Mouse (Mus musculus): ENCODE data around the gene Cdk5rap2. TPM values are rescaled to one million over a fixed set of nuclear protein-coding genes. Genes with fewer than 3 reads are reported as not detected.

Gene Cdk5rap2
- polyA plus RNA-seq, 1 experiment from 2014 or later: 6.8 TPM

- 65% methylated on average over 4 of the region's 4 CpGs for WGBS (ENCODE audit: insufficient replicate concordance)
- H3K4me1 ChIP-seq (replicated peaks): no peaks in the 10 kb centered on the region
- ATAC-seq (ENCODE audit: low read depth): no peak
- H3K4me2 ChIP-seq: no peak overlapping the region
- no peaks in the 10 kb centered on the region for H3K9me3 ChIP-seq (replicated peaks)
- no peak overlapping the region for H3K4me3 ChIP-seq (replicated peaks)
- no peak overlapping the region for H3K27ac ChIP-seq
- DNase-seq: no peak
- no peak overlapping the region for H3K9ac ChIP-seq
- peaks cover 49% of the 10 kb centered on the region for H3K36me3 ChIP-seq
- H3K27me3 ChIP-seq: no peaks in the 10 kb centered on the region
Measured at GRCm38 (mm10) chr4:70398088-70398487, 12.2 kb downstream of the Cdk5rap2 start.

DNA sequence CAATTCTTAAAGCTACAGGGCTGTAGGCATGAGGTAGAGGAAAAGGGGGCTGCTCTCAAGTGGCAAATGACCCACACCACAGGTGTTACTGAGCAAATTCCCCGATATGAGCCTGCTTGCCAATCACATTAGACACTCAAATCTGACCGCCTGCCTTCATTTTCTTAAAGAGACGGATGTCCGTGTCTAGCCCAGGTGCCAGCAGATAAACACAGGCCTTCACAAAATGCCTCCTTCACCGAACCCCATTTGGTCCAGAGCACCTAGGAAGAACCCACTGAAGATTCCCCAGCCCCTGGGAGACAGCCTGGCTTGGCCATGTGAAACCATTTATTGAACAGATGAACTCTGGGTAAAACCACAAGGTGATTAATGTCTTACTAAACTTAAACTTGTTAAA is 13.5 kb downstream of the Cdk5rap2 start:
- Histone ChIP-seq H3K4me1 (replicated peaks) (no peaks in the 10 kb centered on the region), H3K27me3 (no peaks in the 10 kb centered on the region), H3K27ac (no peak overlapping the region), H3K4me2 (no peak overlapping the region), H3K36me3 (peaks cover 41% of the 10 kb centered on the region), H3K4me3 (replicated peaks) (no peak overlapping the region), H3K9ac (no peak overlapping the region), H3K9me3 (replicated peaks) (no peaks in the 10 kb centered on the region)
- ATAC-seq (ENCODE audit: low read depth) (no peak), DNase-seq (no peak)
- 73% methylated on average over 5 of the region's 5 CpGs for WGBS (ENCODE audit: insufficient replicate concordance)

GRCm38 (mm10) chr4:70394736-70395135 is 15.5 kb downstream of the Cdk5rap2 start:
- Histone ChIP-seq H3K4me3 (replicated peaks) (no peak overlapping the region), H3K4me2 (no peak overlapping the region), H3K4me1 (replicated peaks) (no peaks in the 10 kb centered on the region), H3K36me3 (peaks cover 23% of the 10 kb centered on the region), H3K27ac (no peak overlapping the region), H3K27me3 (no peaks in the 10 kb centered on the region), H3K9ac (no peak overlapping the region), H3K9me3 (replicated peaks) (no peaks in the 10 kb centered on the region)
- WGBS (ENCODE audit: insufficient replicate concordance): 78% methylated on average over 2 of the region's 2 CpGs
- DNase-seq: no peak
- ATAC-seq (ENCODE audit: low read depth): no peak

DNA sequence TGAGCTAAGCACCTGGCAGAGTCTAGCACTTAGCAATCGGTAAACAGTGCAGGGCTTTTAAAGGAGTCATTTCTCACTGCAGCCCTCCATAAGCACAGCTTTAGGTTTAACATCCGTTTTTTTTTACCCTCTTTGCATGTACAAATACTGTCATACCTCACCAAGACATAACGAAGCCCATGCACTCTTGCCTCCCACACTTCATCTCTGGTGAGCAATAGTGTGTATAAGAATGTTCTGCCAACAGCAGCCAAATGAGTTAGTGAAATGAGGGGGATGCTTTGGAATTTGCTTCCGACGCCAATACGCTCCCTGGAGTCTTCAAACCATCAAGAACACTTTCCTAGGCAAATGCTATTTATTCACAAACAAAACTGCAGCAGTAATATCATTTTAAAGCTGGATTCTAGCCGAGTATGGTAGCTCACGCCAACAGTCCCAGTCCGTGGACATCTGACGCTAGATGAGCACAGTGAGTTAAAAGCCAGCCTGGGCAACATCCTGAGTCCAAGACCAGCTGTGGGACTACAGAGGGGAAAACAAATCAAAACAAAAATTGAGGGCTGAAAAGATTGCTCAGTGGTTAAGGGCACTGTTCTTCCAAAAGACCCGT is 18.4 kb downstream of the Cdk5rap2 start:
- ATAC-seq (ENCODE audit: low read depth) (no peak), DNase-seq (no peak)
- Histone ChIP-seq H3K9me3 (replicated peaks) (no peaks in the 10 kb centered on the region), H3K36me3 (peaks cover 12% of the 10 kb centered on the region; the same call in 1 of the 2 replicates), H3K9ac (no peak overlapping the region), H3K27me3 (no peaks in the 10 kb centered on the region), H3K4me3 (replicated peaks) (no peak overlapping the region), H3K4me2 (no peak overlapping the region), H3K4me1 (replicated peaks) (no peaks in the 10 kb centered on the region), H3K27ac (no peak overlapping the region)
- 85% methylated on average over 11 of the region's 11 CpGs for WGBS (ENCODE audit: insufficient replicate concordance)

- DNase-seq (no peak), ATAC-seq (ENCODE audit: low read depth) (no peak)
- Histone ChIP-seq H3K4me2 (no peak overlapping the region), H3K9ac (no peak overlapping the region), H3K4me1 (replicated peaks) (no peaks in the 10 kb centered on the region), H3K27me3 (no peaks in the 10 kb centered on the region), H3K27ac (no peak overlapping the region), H3K9me3 (replicated peaks) (no peaks in the 10 kb centered on the region), H3K36me3 (peaks cover 6% of the 10 kb centered on the region; the same call in 1 of the 2 replicates), H3K4me3 (replicated peaks) (no peak overlapping the region)
- WGBS (ENCODE audit: insufficient replicate concordance): 90% methylated on average over 9 of the region's 9 CpGs
Measured at GRCm38 (mm10) chr4:70391073-70391472, 19.2 kb downstream of the Cdk5rap2 start.

GRCm38 (mm10) chr4:70386206-70386605 is 24.0 kb downstream of the Cdk5rap2 start:
- ATAC-seq (ENCODE audit: low read depth) (no peak), DNase-seq (no peak)
- Histone ChIP-seq H3K4me1 (replicated peaks) (peaks cover 5% of the 10 kb centered on the region; the same call in 1 of the 2 replicates), H3K4me2 (no peak overlapping the region), H3K27me3 (no peaks in the 10 kb centered on the region), H3K9ac (no peak overlapping the region), H3K36me3 (no peaks in the 10 kb centered on the region; the same call in 1 of the 2 replicates), H3K4me3 (replicated peaks) (no peak overlapping the region), H3K9me3 (replicated peaks) (no peaks in the 10 kb centered on the region), H3K27ac (no peak overlapping the region)
- 84% methylated on average over 5 of the region's 5 CpGs for WGBS (ENCODE audit: insufficient replicate concordance)

GRCm38 (mm10) chr4:70377359-70377758 is 32.9 kb downstream of the Cdk5rap2 start:
- ATAC-seq (ENCODE audit: low read depth): no peak
- peaks cover 16% of the 10 kb centered on the region for H3K36me3 ChIP-seq
- H3K9me3 ChIP-seq (replicated peaks): no peaks in the 10 kb centered on the region
- H3K4me2 ChIP-seq: no peak overlapping the region
- H3K27me3 ChIP-seq: no peaks in the 10 kb centered on the region
- DNase-seq: no peak
- H3K9ac ChIP-seq: no peak overlapping the region
- peaks cover 8% of the 10 kb centered on the region; the same call in 1 of the 2 replicates for H3K4me1 ChIP-seq (replicated peaks)
- no peak overlapping the region for H3K27ac ChIP-seq
- WGBS (ENCODE audit: insufficient replicate concordance): 78% methylated on average over 4 of the region's 4 CpGs
- H3K4me3 ChIP-seq (replicated peaks): no peak overlapping the region

DNA sequence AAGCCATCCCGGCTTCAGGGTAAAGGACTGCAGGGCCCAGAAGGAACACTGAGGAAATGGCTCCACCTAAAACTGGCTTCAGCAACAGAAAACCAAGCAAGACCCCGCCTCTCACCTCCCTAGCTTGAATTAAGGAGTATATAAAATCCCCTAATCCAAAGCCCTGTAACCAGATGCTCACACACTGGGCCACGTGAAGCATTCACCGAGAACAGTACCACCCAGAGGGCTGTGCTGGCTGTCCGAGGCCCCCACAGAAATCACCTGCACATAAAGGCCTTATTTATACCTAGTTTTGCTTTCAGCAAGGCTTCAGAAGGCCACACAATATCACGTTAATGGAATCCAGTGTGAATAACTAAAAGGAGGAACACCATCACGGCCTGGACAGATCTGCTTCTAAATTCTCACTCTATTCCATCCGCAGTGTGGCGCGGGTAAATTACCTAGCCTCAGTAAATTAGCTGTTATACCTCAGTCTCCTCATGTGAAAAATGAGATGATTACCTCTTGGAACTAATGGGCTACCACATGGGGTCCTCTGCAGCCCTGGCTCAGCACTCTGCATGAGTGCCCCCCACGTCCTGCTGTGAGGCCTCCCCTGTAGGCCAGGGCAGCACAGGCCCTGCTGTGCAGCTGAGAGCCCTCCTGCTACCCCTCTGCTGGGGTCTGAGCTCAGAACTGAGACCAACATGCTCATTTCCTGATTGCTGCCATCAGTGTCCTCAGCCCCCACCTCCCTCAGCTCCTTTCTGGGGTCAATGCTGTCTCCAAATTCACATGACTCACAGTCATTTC is 45.0 kb downstream of the Cdk5rap2 start:
- no peak overlapping the region for H3K4me3 ChIP-seq (replicated peaks)
- H3K9me3 ChIP-seq (replicated peaks): no peaks in the 10 kb centered on the region
- no peak for ATAC-seq (ENCODE audit: low read depth)
- H3K27me3 ChIP-seq: no peaks in the 10 kb centered on the region
- no peak for DNase-seq
- no peak overlapping the region for H3K27ac ChIP-seq
- no peaks in the 10 kb centered on the region for H3K4me1 ChIP-seq (replicated peaks)
- H3K4me2 ChIP-seq: no peak overlapping the region
- 84% methylated on average over 11 of the region's 11 CpGs for WGBS (ENCODE audit: insufficient replicate concordance)
- H3K9ac ChIP-seq: no peak overlapping the region
- peaks cover 10% of the 10 kb centered on the region for H3K36me3 ChIP-seq

DNA sequence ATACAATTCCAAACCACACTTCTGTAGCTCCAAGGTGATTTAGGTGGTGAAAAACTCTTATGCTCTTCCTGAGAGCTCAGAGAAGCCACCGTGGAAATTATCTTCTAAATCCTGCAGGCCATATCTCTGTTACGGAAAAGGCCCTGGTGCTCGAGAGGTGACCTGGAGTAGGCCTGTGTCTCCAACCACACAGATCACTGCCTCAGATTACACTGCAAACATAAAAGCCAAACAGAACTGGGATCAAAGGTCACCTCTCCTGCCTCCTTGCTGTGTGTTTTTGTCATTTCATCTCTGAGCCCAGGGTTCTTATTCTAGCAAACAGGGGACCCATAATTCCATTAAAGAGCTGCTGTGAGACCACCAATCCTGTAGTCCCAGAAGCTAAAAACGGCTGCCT is 48.9 kb downstream of the Cdk5rap2 start:
- H3K27me3 ChIP-seq: no peaks in the 10 kb centered on the region
- ATAC-seq (ENCODE audit: low read depth) (peak; percentile 62), DNase-seq (no peak)
- no peak overlapping the region for H3K9ac ChIP-seq
- no peak overlapping the region for H3K4me2 ChIP-seq
- no peak overlapping the region for H3K4me3 ChIP-seq (replicated peaks)
- WGBS (ENCODE audit: insufficient replicate concordance): 57% methylated on average over 4 of the region's 4 CpGs
- H3K4me1 ChIP-seq (replicated peaks): no peaks in the 10 kb centered on the region
- no peak overlapping the region for H3K27ac ChIP-seq
- H3K36me3 ChIP-seq: peaks cover 30% of the 10 kb centered on the region
- no peaks in the 10 kb centered on the region for H3K9me3 ChIP-seq (replicated peaks)

DNA sequence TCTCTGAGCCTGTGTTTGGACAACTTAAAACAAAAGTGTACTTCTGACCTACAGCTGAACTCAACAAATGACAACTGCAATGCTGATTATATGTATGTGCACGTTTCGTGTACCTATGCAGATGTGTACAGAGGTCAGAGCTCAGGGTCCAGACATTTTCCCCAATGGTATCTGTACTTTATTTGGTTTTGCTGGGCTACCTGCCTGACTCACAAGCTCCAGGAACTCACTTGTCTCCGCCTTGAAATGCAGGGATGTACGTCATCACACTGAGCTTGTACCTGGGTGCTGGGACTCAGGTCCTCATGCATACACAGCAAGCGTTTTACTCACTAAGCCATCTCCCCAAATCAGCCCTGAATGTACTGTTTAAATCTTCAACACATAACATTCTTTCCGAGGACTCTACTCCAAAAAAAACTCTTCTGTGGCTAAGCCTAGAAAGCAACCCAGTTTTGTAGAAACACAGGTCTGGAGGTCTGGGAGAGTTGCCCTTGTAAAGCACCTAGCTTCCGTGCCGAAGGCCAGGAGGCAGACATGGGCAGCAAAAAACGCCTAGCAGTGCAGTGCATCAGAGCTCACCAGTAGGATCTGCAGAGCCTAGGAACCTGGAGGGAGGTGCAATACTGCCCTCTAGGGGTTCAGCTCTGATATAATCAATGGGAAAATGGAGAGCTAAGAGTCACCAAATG is 54.4 kb downstream of the Cdk5rap2 start:
- ATAC-seq (ENCODE audit: low read depth): peak; percentile 43; the same call in 1 of the 2 replicates
- Histone ChIP-seq H3K9ac (no peak overlapping the region), H3K4me2 (no peak overlapping the region), H3K36me3 (peaks cover 60% of the 10 kb centered on the region), H3K27ac (no peak overlapping the region), H3K4me3 (replicated peaks) (no peak overlapping the region), H3K4me1 (replicated peaks) (no peaks in the 10 kb centered on the region), H3K9me3 (replicated peaks) (no peaks in the 10 kb centered on the region), H3K27me3 (no peaks in the 10 kb centered on the region)
- 58% methylated on average over 9 of the region's 9 CpGs for WGBS (ENCODE audit: insufficient replicate concordance)
- peak; percentile 8 for DNase-seq

DNA sequence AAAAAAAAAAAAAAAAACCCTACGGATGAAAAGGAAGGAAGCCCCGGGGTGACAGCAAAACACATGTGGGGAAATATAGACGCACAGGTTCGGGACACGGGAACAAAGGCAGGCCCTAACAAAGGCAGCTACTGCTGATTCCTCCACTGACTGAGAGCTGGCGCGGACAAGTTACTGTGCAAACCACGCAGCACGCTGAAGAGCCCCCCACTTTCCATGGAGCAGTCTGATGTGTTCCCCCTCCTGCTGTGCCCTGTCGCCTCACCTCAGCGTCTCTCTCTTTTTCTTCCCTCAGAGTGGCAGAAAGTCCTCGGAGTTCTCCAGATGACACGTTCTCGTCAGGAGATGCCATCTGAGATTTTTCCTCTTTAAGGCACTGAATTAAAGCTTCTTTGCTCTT is 55.8 kb downstream of the Cdk5rap2 start:
- DNase-seq (no peak), ATAC-seq (ENCODE audit: low read depth) (no peak)
- Histone ChIP-seq H3K4me2 (no peak overlapping the region), H3K36me3 (peaks cover 47% of the 10 kb centered on the region), H3K9me3 (replicated peaks) (no peaks in the 10 kb centered on the region), H3K9ac (no peak overlapping the region), H3K27me3 (no peaks in the 10 kb centered on the region), H3K27ac (no peak overlapping the region), H3K4me3 (replicated peaks) (no peak overlapping the region), H3K4me1 (replicated peaks) (no peaks in the 10 kb centered on the region)
- 83% methylated on average over 14 of the region's 14 CpGs for WGBS (ENCODE audit: insufficient replicate concordance)

Data from liver, embryonic 13.5 days (tissue).